ENCODE assay signal across 29 mouse cellular contexts in the genomic region with DNA sequence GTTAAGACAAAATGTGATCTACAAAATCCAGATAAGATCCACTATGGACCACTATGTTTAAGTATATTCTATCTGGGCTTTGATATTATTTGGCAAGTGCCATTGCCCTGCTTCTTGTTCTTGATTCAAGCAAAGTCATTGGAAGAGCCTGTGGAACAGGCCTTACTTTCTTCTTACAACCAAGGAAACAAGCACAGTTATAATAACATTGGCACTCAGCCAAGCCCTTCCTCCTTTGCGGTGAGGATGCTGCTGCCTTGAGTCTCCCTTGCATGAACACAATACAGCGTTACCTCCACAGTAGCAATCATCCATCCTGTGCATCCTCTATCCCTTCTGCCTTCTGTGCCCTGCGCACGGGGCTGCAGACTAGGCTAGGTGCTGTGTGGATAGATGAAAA.
DNase-seq lines count a peak whose midpoint lies in the region; ATAC-seq lines count a peak whose summit lies in the region.
"Had no signal": no experiment of that assay in that cellular context is flagged by ENCODE, and none has a peak within 500 bp of the region (broad histone marks: within the 10 kb centered on the region; RNA-seq: fewer than 3 reads in every experiment).

No protein-coding gene starts in this region.

- peak; percentile 44 for DNase-seq in forebrain, embryonic 14.5 days (ENCODE audit: low spot score)
- peak; percentile 11 for DNase-seq in lung, postnatal 10 days
- no peak for DNase-seq in lung, adult 18-20 months
- DNase-seq in R1 (ENCODE audit: low read depth, low spot score), result peak; percentile 3
- DNase-seq in cerebellum, adult 11-12 months, result no peak
- DNase-seq: adrenal gland, adult 8-10 months; adrenal gland, postnatal 25 days; B cell, adult 2 months; cerebellum, adult 2 months; cerebellum, adult 9-11 months; cerebellum, postnatal 25 days; gastrocnemius, postnatal 25 days; heart, postnatal 10 days; heart, postnatal 36 days had no signal

- no peak overlapping the region for H3K9ac ChIP-seq in forebrain, embryonic 14.5 days (ENCODE audit: low read length)
- H3K9ac ChIP-seq in forebrain, embryonic 13.5 days, result no peak overlapping the region
- H3K9ac ChIP-seq: embryonic facial prominence, embryonic 13.5 days; forebrain, embryonic 15.5 days; heart, embryonic 12.5 days; heart, embryonic 15.5 days; hindbrain, embryonic 13.5 days; intestine, embryonic 15.5 days had no signal

- no peak overlapping the region for H3K4me2 ChIP-seq in forebrain, embryonic 14.5 days (ENCODE audit: low read length)
- H3K4me2 ChIP-seq in forebrain, embryonic 13.5 days, result no peak overlapping the region
- H3K4me2 ChIP-seq: embryonic facial prominence, embryonic 13.5 days; forebrain, embryonic 15.5 days; heart, embryonic 12.5 days; heart, embryonic 15.5 days; hindbrain, embryonic 13.5 days; intestine, embryonic 15.5 days had no signal

- H3K27me3 ChIP-seq in forebrain, embryonic 14.5 days (replicated peaks; ENCODE audit: control insufficient read depth, insufficient read depth, low read length), result no peaks in the 10 kb centered on the region
- no peaks in the 10 kb centered on the region for H3K27me3 ChIP-seq in forebrain, embryonic 13.5 days
- no peaks in the 10 kb centered on the region for H3K27me3 ChIP-seq in megakaryocyte, embryonic 14.5 days (replicated peaks)
- H3K27me3 ChIP-seq: CH12.LX; embryonic facial prominence, embryonic 13.5 days; forebrain, embryonic 15.5 days; heart, embryonic 12.5 days; heart, embryonic 15.5 days; hindbrain, embryonic 13.5 days; intestine, embryonic 15.5 days had no signal

- no peak overlapping the region for H3K4me3 ChIP-seq in forebrain, embryonic 14.5 days (ENCODE audit: low read depth, low read length)
- no peak overlapping the region for H3K4me3 ChIP-seq in forebrain, embryonic 13.5 days
- H3K4me3 ChIP-seq in megakaryocyte, embryonic 14.5 days (replicated peaks), result peak overlapping the region; percentile 9
- H3K4me3 ChIP-seq: embryonic facial prominence, embryonic 13.5 days; forebrain, embryonic 10.5 days; forebrain, embryonic 15.5 days; heart, embryonic 12.5 days; heart, embryonic 15.5 days; hindbrain, embryonic 10.5 days; hindbrain, embryonic 13.5 days; intestine, embryonic 15.5 days had no signal

- H3K9me3 ChIP-seq in forebrain, embryonic 14.5 days (replicated peaks; ENCODE audit: control insufficient read depth, low read length), result 0 out of 2 replicates have a peak, but pooled peaks cover 2% of the 10 kb centered on the region
- H3K9me3 ChIP-seq in forebrain, embryonic 13.5 days (replicated peaks), result no peaks in the 10 kb centered on the region
- peaks cover 20% of the 10 kb centered on the region for H3K9me3 ChIP-seq in megakaryocyte, embryonic 14.5 days
- H3K9me3 ChIP-seq: embryonic facial prominence, embryonic 13.5 days; forebrain, embryonic 10.5 days; forebrain, embryonic 15.5 days; heart, embryonic 15.5 days; hindbrain, embryonic 10.5 days; hindbrain, embryonic 13.5 days; intestine, embryonic 15.5 days had no signal

- H3K4me1 ChIP-seq in forebrain, embryonic 14.5 days (ENCODE audit: control insufficient read depth, insufficient read depth, low read length), result no peaks in the 10 kb centered on the region
- H3K4me1 ChIP-seq in forebrain, embryonic 13.5 days, result peaks cover 8% of the 10 kb centered on the region
- H3K4me1 ChIP-seq in megakaryocyte, embryonic 14.5 days, result no peaks in the 10 kb centered on the region
- H3K4me1 ChIP-seq: embryonic facial prominence, embryonic 13.5 days; heart, embryonic 12.5 days; heart, embryonic 15.5 days; hindbrain, embryonic 10.5 days; intestine, embryonic 15.5 days had no signal

- 65% methylated on average over 4 of the region's 4 CpGs for WGBS in forebrain, embryonic 14.5 days
- WGBS in forebrain, embryonic 13.5 days, result 67% methylated on average over 4 of the region's 4 CpGs

- H3K27ac ChIP-seq in forebrain, embryonic 14.5 days (ENCODE audit: low read depth, low read length), result no peak overlapping the region
- H3K27ac ChIP-seq in forebrain, embryonic 13.5 days, result no peak overlapping the region
- H3K27ac ChIP-seq: embryonic facial prominence, embryonic 13.5 days; forebrain, embryonic 10.5 days; forebrain, embryonic 15.5 days; heart, embryonic 15.5 days; hindbrain, embryonic 10.5 days; hindbrain, embryonic 13.5 days; intestine, embryonic 15.5 days had no signal

- ATAC-seq in forebrain, embryonic 14.5 days, result no peak
- ATAC-seq in forebrain, embryonic 13.5 days, result no peak
- no peak for ATAC-seq in megakaryocyte, adult 5-6 weeks (ENCODE audit: poor library complexity, severe bottlenecking)
- ATAC-seq: activated CD4-positive, CD25-positive, alpha-beta regulatory T cell, adult 4 months; forebrain, embryonic 15.5 days; hindbrain, embryonic 16.5 days; intestine, embryonic 15.5 days had no signal

- H3K36me3 ChIP-seq in forebrain, embryonic 14.5 days (ENCODE audit: control insufficient read depth, insufficient read depth, low read length), result no peaks in the 10 kb centered on the region
- H3K36me3 ChIP-seq in forebrain, embryonic 13.5 days (ENCODE audit: poor library complexity, severe bottlenecking), result peaks cover 3% of the 10 kb centered on the region; the same call in 1 of the 2 replicates
- H3K36me3 ChIP-seq in megakaryocyte, embryonic 14.5 days (replicated peaks; ENCODE audit: low read length), result no peaks in the 10 kb centered on the region
- H3K36me3 ChIP-seq: embryonic facial prominence, embryonic 13.5 days; forebrain, embryonic 10.5 days; G1E; heart, embryonic 12.5 days; heart, embryonic 15.5 days; hindbrain, embryonic 10.5 days; intestine, embryonic 15.5 days had no signal

Comparison
In these comparisons a context has a peak if more than half of its experiments do, and no peak if none do; other contexts are left out.
1. DNase-seq: peak in forebrain, embryonic 14.5 days (single experiment), lung, postnatal 10 days (single experiment) and R1 (single experiment); none in lung, adult 18-20 months (0 of 2) and cerebellum, adult 11-12 months (single experiment).